In the genomic region with DNA sequence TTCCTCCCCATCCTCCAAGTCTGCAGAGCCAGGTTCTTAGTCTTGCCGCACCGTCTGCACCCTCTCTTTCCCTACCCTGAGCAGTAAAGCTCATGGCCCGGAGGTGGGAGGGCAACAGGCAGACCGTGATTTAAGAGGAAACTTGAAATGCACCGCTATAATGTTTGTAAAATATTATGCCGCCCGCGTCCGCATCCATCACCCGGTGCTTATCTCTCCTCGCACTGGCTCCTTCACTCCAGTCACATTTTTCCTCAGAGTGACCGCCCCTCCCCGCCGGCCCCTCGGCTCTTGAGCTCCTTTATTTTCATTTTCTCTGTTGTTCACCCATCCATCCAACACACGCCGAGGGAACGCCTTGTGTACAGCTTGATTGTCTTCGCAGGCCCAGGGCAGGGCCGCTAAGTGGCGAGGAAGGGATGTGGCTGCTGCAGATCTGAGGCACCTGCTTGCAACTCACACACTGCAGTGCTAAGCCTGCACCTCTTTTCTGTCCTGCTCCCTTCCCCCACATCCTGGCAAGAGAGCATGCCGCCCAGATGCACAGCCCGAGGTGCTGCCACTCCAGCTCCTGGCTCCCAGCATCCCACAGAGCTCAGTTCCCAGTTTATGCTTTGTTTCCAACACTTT, we compare ENCODE assay signal across 7 mouse cellular contexts.
DNase-seq lines count a peak whose midpoint lies in the region; ATAC-seq and TF ChIP-seq lines count a peak whose summit lies in the region.

No protein-coding gene starts in this region.

- no peaks in the 10 kb centered on the region for H3K9me3 ChIP-seq in lung, embryonic 14.5 days (ENCODE audit: low read depth, low read length)
- no peaks in the 10 kb centered on the region for H3K9me3 ChIP-seq in forebrain, embryonic 11.5 days (ENCODE audit: control insufficient read depth, low read length)
- H3K9me3 ChIP-seq in intestine, embryonic 15.5 days, result no peaks in the 10 kb centered on the region

- no peak for TF ChIP-seq CTCF in lung, embryonic 14.5 days (IDR thresholded peaks at IDR 0.05; ENCODE audit: low read depth)

- peak; percentile 31 for DNase-seq in lung, embryonic 14.5 days
- DNase-seq in lung, postnatal 36 days, result no peak
- DNase-seq in forebrain, embryonic 11.5 days (ENCODE audit: low spot score), result no peak
- DNase-seq in thymus, postnatal 0 days (ENCODE audit: low spot score), result peak; percentile 85
- DNase-seq in layer of hippocampus, postnatal 10 days (ENCODE audit: low spot score in 2 of 2), result no peak
- no peak for DNase-seq in urinary bladder, postnatal 4 days (ENCODE audit: low spot score in 2 of 2)

- H3K9ac ChIP-seq in lung, embryonic 14.5 days, result no peak overlapping the region
- H3K9ac ChIP-seq in forebrain, embryonic 11.5 days (ENCODE audit: low read length), result peak overlapping the region; percentile 42
- H3K9ac ChIP-seq in intestine, embryonic 15.5 days, result no peak overlapping the region

- H3K27me3 ChIP-seq in lung, embryonic 14.5 days (ENCODE audit: insufficient read depth, low read length), result no peaks in the 10 kb centered on the region
- no peaks in the 10 kb centered on the region for H3K27me3 ChIP-seq in forebrain, embryonic 11.5 days (ENCODE audit: control insufficient read depth, insufficient read depth, low read length)
- no peaks in the 10 kb centered on the region for H3K27me3 ChIP-seq in intestine, embryonic 15.5 days (replicated peaks)

- H3K36me3 ChIP-seq in lung, embryonic 14.5 days (ENCODE audit: insufficient read depth), result no peaks in the 10 kb centered on the region
- no peaks in the 10 kb centered on the region for H3K36me3 ChIP-seq in forebrain, embryonic 11.5 days (ENCODE audit: control insufficient read depth, insufficient read depth, low read length)
- H3K36me3 ChIP-seq in intestine, embryonic 15.5 days, result no peaks in the 10 kb centered on the region

- no peak overlapping the region for H3K27ac ChIP-seq in lung, embryonic 14.5 days (ENCODE audit: low read depth)
- no peak overlapping the region for H3K27ac ChIP-seq in forebrain, embryonic 11.5 days (ENCODE audit: low read depth, low read length)
- H3K27ac ChIP-seq in intestine, embryonic 15.5 days, result no peak overlapping the region

- no peak for ATAC-seq in lung, embryonic 14.5 days (ENCODE audit: insufficient read depth)
- 0 out of 2 replicates have a peak, but pooled peaks have one; percentile 27 for ATAC-seq in forebrain, embryonic 11.5 days (replicated peaks; ENCODE audit: low FRiP score)
- no peak for ATAC-seq in intestine, embryonic 15.5 days

- WGBS in lung, embryonic 14.5 days, result 12% methylated on average over 23 of the region's 23 CpGs
- WGBS in forebrain, embryonic 11.5 days, result 36% methylated on average over 23 of the region's 23 CpGs
- 30% methylated on average over 23 of the region's 23 CpGs for WGBS in intestine, embryonic 15.5 days

- H3K4me1 ChIP-seq in lung, embryonic 14.5 days (ENCODE audit: insufficient read depth), result no peaks in the 10 kb centered on the region
- no peaks in the 10 kb centered on the region; the same call in 1 of the 2 replicates for H3K4me1 ChIP-seq in forebrain, embryonic 11.5 days (replicated peaks; ENCODE audit: control insufficient read depth, insufficient read depth, low read length)
- H3K4me1 ChIP-seq in intestine, embryonic 15.5 days (replicated peaks), result peaks cover 3% of the 10 kb centered on the region; the same call in 1 of the 2 replicates

- peak overlapping the region; percentile 0; the same call in 1 of the 2 replicates for H3K4me3 ChIP-seq in lung, embryonic 14.5 days (ENCODE audit: low read depth, low read length)
- no peak overlapping the region for H3K4me3 ChIP-seq in forebrain, embryonic 11.5 days (ENCODE audit: low read depth, low read length)
- H3K4me3 ChIP-seq in intestine, embryonic 15.5 days (replicated peaks), result no peak overlapping the region

- H3K4me2 ChIP-seq in lung, embryonic 14.5 days, result peak overlapping the region; percentile 47
- H3K4me2 ChIP-seq in forebrain, embryonic 11.5 days (ENCODE audit: low read depth, low read length, severe bottlenecking), result peak overlapping the region; percentile 31; the same call in 1 of the 2 replicates
- peak overlapping the region; percentile 41 for H3K4me2 ChIP-seq in intestine, embryonic 15.5 days (replicated peaks)

Comparison
In these comparisons a context has a peak if more than half of its experiments do, and no peak if none do; other contexts are left out.
1. DNase-seq: peak in lung, embryonic 14.5 days (single experiment) and thymus, postnatal 0 days (single experiment); none in lung, postnatal 36 days (single experiment), forebrain, embryonic 11.5 days (single experiment), layer of hippocampus, postnatal 10 days (0 of 2) and urinary bladder, postnatal 4 days (0 of 2).
2. Peak in every context shown above with its lines, with median percentiles within 50 percentile points of each other: H3K4me2 ChIP-seq.